Mouse (Mus musculus): ENCODE results near the gene Med17.

- no peak for TF ChIP-seq CHD2 (IDR thresholded peaks at IDR 0.05; ENCODE audit: low read depth, low read length)
- TF ChIP-seq ZC3H11A (IDR thresholded peaks at IDR 0.05; ENCODE audit: borderline replicate concordance, low read depth, low read length) = no peak
- no peak for TF ChIP-seq HCFC1 (IDR thresholded peaks at IDR 0.05; ENCODE audit: borderline replicate concordance, insufficient read depth, low read length)
- TF ChIP-seq MAFK (IDR thresholded peaks at IDR 0.05; ENCODE audit: insufficient read depth, low read depth, low read length) = no peak
Measured at GRCm38 (mm10) chr9:15297112-15297511, 17.4 kb upstream of the Med17 start.

All from ES-E14 (cell line).